15 mouse cellular contexts compared by ENCODE assay signal in genomic region chr1:147125541-147125940, GRCm38 (mm10).
"Had no signal": no experiment of that assay in that cellular context is flagged by ENCODE, and none has a peak within 500 bp of the region (broad histone marks: within the 10 kb centered on the region; RNA-seq: fewer than 3 reads in every experiment).

No protein-coding gene starts in this region.

- DNase-seq: heart, postnatal 10 days; heart, postnatal 14 days; heart, postnatal 4 days; kidney, adult 11 months; kidney, adult 18-20 months; kidney, adult 2 months; kidney, adult 8-10 months; kidney, adult 9 months; kidney, postnatal 10 days; kidney, postnatal 14 days; kidney, postnatal 25 days; kidney, postnatal 36 days; kidney, postnatal 4 days; layer of hippocampus, adult 9-11 months; layer of hippocampus, postnatal 36 days had no signal
